Mouse (Mus musculus): ENCODE results near the gene Neto2. TPM values are rescaled to one million over a fixed set of nuclear protein-coding genes. Genes with fewer than 3 reads are reported as not detected.

The Neto2 gene
- polyA plus RNA-seq, 1 experiment from 2014 or later: 4.6 TPM

DNA sequence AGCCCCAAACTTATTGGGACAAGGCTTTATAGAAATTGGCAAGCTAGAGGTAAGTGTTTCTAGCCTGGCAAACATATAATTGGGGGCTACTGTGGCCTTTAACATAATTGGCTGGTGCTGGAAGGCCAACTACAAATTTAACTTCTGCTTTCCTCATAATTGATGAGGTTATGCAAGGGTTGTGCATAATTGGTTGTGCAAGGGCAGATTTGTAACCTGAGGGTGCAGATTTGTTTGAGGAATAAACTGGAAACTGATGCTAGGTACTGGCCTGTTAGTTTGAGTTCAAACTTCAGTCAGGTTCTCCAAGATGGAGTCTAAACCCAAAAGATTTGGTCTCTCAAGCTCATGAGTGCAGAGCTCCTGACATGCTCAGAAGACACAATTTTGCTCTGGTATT lies 92.9 kb downstream of the Neto2 start:
- H3K36me3 ChIP-seq (ENCODE audit: control insufficient read depth, insufficient read depth, low read length): no peaks in the 10 kb centered on the region
- no peak for ATAC-seq (replicated peaks; ENCODE audit: low FRiP score)
- DNase-seq (ENCODE audit: low spot score): no peak
- no peak overlapping the region for H3K27ac ChIP-seq (ENCODE audit: low read depth, low read length)
- no peak overlapping the region for H3K9ac ChIP-seq (ENCODE audit: low read depth, low read length)
- no peak overlapping the region for H3K4me2 ChIP-seq
- no peaks in the 10 kb centered on the region for H3K27me3 ChIP-seq (replicated peaks; ENCODE audit: control insufficient read depth, insufficient read depth, low read length)
- H3K9me3 ChIP-seq (ENCODE audit: control insufficient read depth, low read length): no peaks in the 10 kb centered on the region
- no peaks in the 10 kb centered on the region for H3K4me1 ChIP-seq (replicated peaks; ENCODE audit: control insufficient read depth, insufficient read depth, low read length)
- H3K4me3 ChIP-seq (ENCODE audit: low read depth, low read length): no peak overlapping the region

DNA sequence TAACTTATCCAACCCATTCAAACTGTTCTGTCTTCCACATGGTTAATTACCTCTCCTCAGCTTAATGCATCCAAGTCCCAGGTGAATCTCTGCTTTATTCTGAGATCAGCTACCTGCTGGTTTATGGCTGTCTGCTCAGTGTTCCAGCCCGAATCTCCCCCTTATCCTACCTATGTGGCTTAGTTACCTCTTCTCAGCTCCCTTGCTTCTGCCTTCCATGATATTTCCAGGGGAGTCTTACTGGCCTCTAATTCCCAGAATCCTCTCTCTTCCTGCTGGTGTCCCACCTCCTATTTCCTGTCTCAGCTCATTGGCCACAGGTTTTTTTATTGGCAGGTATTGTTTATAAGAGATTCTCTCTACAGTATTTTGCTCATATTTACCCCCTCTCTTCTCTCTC lies 93.8 kb downstream of the Neto2 start:
- H3K4me1 ChIP-seq (replicated peaks; ENCODE audit: control insufficient read depth, insufficient read depth, low read length): no peaks in the 10 kb centered on the region
- 84% methylated on average over 1 of the region's 1 CpGs for WGBS
- H3K27ac ChIP-seq (ENCODE audit: low read depth, low read length): no peak overlapping the region
- H3K4me2 ChIP-seq: no peak overlapping the region
- ATAC-seq (replicated peaks; ENCODE audit: low FRiP score) (no peak), DNase-seq (ENCODE audit: low spot score) (no peak)
- H3K4me3 ChIP-seq (ENCODE audit: low read depth, low read length): no peak overlapping the region
- no peak overlapping the region for H3K9ac ChIP-seq (ENCODE audit: low read depth, low read length)
- no peaks in the 10 kb centered on the region for H3K27me3 ChIP-seq (replicated peaks; ENCODE audit: control insufficient read depth, insufficient read depth, low read length)
- no peaks in the 10 kb centered on the region for H3K9me3 ChIP-seq (ENCODE audit: control insufficient read depth, low read length)
- no peaks in the 10 kb centered on the region for H3K36me3 ChIP-seq (ENCODE audit: control insufficient read depth, insufficient read depth, low read length)

DNA sequence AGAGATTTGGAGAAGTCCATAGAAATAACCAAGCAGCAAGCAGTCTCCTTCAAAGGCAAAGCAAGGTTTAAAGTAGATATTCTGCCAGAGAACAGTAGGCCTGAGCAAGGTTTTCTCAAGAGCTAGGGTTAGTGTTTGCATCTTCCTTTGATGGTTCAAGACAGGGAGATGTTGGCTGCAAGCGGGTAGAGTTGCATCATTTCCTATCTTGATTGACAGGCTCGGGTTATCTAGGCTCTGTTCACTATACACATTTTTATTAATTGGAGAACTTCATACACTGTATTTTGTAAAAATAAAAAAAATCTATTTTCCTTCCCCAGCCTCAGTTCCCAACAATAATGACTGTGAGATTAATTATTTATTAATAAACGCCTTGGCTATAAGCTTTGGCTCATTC lies 94.2 kb downstream of the Neto2 start:
- Histone ChIP-seq H3K4me3 (ENCODE audit: low read depth, low read length) (no peak overlapping the region), H3K27ac (ENCODE audit: low read depth, low read length) (no peak overlapping the region), H3K9ac (ENCODE audit: low read depth, low read length) (no peak overlapping the region), H3K9me3 (ENCODE audit: control insufficient read depth, low read length) (no peaks in the 10 kb centered on the region), H3K27me3 (replicated peaks; ENCODE audit: control insufficient read depth, insufficient read depth, low read length) (no peaks in the 10 kb centered on the region), H3K4me1 (replicated peaks; ENCODE audit: control insufficient read depth, insufficient read depth, low read length) (no peaks in the 10 kb centered on the region), H3K36me3 (ENCODE audit: control insufficient read depth, insufficient read depth, low read length) (no peaks in the 10 kb centered on the region), H3K4me2 (no peak overlapping the region)
- no peak for DNase-seq (ENCODE audit: low spot score)
- 67% methylated on average over 3 of the region's 3 CpGs for WGBS
- ATAC-seq (replicated peaks; ENCODE audit: low FRiP score): no peak

- no peak overlapping the region for H3K9ac ChIP-seq (ENCODE audit: low read depth, low read length)
- no peaks in the 10 kb centered on the region for H3K36me3 ChIP-seq (ENCODE audit: control insufficient read depth, insufficient read depth, low read length)
- WGBS: 62% methylated on average over 4 of the region's 4 CpGs
- H3K4me3 ChIP-seq (ENCODE audit: low read depth, low read length): no peak overlapping the region
- ATAC-seq (replicated peaks; ENCODE audit: low FRiP score) (no peak), DNase-seq (ENCODE audit: low spot score) (no peak)
- no peaks in the 10 kb centered on the region for H3K9me3 ChIP-seq (ENCODE audit: control insufficient read depth, low read length)
- no peaks in the 10 kb centered on the region for H3K27me3 ChIP-seq (replicated peaks; ENCODE audit: control insufficient read depth, insufficient read depth, low read length)
- H3K27ac ChIP-seq (ENCODE audit: low read depth, low read length): no peak overlapping the region
- no peaks in the 10 kb centered on the region for H3K4me1 ChIP-seq (replicated peaks; ENCODE audit: control insufficient read depth, insufficient read depth, low read length)
- H3K4me2 ChIP-seq: no peak overlapping the region
These were observed 96.5 kb downstream of the Neto2 start for GRCm38 (mm10) chr8:85604201-85604600.

- H3K9ac ChIP-seq (ENCODE audit: low read depth, low read length): no peak overlapping the region
- H3K27me3 ChIP-seq (replicated peaks; ENCODE audit: control insufficient read depth, insufficient read depth, low read length): no peaks in the 10 kb centered on the region
- 33% methylated on average over 8 of the region's 8 CpGs for WGBS
- H3K36me3 ChIP-seq (ENCODE audit: control insufficient read depth, insufficient read depth, low read length): no peaks in the 10 kb centered on the region
- no peaks in the 10 kb centered on the region for H3K9me3 ChIP-seq (ENCODE audit: control insufficient read depth, low read length)
- H3K4me3 ChIP-seq (ENCODE audit: low read depth, low read length): no peak overlapping the region
- no peak overlapping the region for H3K4me2 ChIP-seq
- DNase-seq (ENCODE audit: low spot score): peak; percentile 36
- no peaks in the 10 kb centered on the region for H3K4me1 ChIP-seq (replicated peaks; ENCODE audit: control insufficient read depth, insufficient read depth, low read length)
- no peak overlapping the region for H3K27ac ChIP-seq (ENCODE audit: low read depth, low read length)
- ATAC-seq (replicated peaks; ENCODE audit: low FRiP score): no peak
These were observed 97.4 kb downstream of the Neto2 start for GRCm38 (mm10) chr8:85603203-85603895.

- no peak for ATAC-seq (replicated peaks; ENCODE audit: low FRiP score)
These were observed 98.0 kb downstream of the Neto2 start for GRCm38 (mm10) chr8:85602737-85603136.

DNA sequence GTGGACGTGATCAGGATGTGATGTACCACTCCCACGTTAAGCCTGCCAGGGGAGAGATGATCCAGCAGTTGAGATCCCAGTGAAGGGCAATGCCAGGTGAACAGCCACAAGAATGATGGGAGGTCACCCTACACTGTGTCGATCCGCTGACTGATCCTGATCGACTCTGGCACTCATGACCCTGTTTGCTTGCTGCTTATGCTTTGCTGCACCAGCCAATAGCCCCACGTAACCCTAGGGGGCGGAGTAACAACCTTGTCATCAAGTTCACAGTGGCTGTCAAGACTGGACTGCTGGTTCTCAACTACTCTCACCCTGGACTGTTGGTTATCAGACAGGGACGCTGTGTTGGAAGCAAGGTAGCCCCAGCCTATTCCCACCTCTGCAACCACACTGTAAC lies 99.0 kb downstream of the Neto2 start:
- no peak overlapping the region for H3K4me2 ChIP-seq
- H3K4me1 ChIP-seq (replicated peaks; ENCODE audit: control insufficient read depth, insufficient read depth, low read length): no peaks in the 10 kb centered on the region
- DNase-seq (ENCODE audit: low spot score) (no peak), ATAC-seq (replicated peaks; ENCODE audit: low FRiP score) (no peak)
- H3K4me3 ChIP-seq (ENCODE audit: low read depth, low read length): no peak overlapping the region
- no peaks in the 10 kb centered on the region for H3K27me3 ChIP-seq (replicated peaks; ENCODE audit: control insufficient read depth, insufficient read depth, low read length)
- no peak overlapping the region for H3K9ac ChIP-seq (ENCODE audit: low read depth, low read length)
- no peaks in the 10 kb centered on the region for H3K9me3 ChIP-seq (ENCODE audit: control insufficient read depth, low read length)
- 73% methylated on average over 8 of the region's 8 CpGs for WGBS
- no peaks in the 10 kb centered on the region for H3K36me3 ChIP-seq (ENCODE audit: control insufficient read depth, insufficient read depth, low read length)
- no peak overlapping the region for H3K27ac ChIP-seq (ENCODE audit: low read depth, low read length)

More at GRCm38 (mm10) chr8:85602737-85603136, 98.0 kb downstream of the Neto2 start:
- no peak overlapping the region for H3K4me3 ChIP-seq (ENCODE audit: low read depth, low read length)
- no peaks in the 10 kb centered on the region for H3K27me3 ChIP-seq (replicated peaks; ENCODE audit: control insufficient read depth, insufficient read depth, low read length)
- WGBS: 66% methylated on average over 4 of the region's 4 CpGs
- H3K4me2 ChIP-seq: no peak overlapping the region
- H3K9ac ChIP-seq (ENCODE audit: low read depth, low read length): no peak overlapping the region
- no peak for DNase-seq (ENCODE audit: low spot score)
- no peaks in the 10 kb centered on the region for H3K36me3 ChIP-seq (ENCODE audit: control insufficient read depth, insufficient read depth, low read length)
- no peaks in the 10 kb centered on the region for H3K4me1 ChIP-seq (replicated peaks; ENCODE audit: control insufficient read depth, insufficient read depth, low read length)
- H3K9me3 ChIP-seq (ENCODE audit: control insufficient read depth, low read length): no peaks in the 10 kb centered on the region
- H3K27ac ChIP-seq (ENCODE audit: low read depth, low read length): no peak overlapping the region

DNA sequence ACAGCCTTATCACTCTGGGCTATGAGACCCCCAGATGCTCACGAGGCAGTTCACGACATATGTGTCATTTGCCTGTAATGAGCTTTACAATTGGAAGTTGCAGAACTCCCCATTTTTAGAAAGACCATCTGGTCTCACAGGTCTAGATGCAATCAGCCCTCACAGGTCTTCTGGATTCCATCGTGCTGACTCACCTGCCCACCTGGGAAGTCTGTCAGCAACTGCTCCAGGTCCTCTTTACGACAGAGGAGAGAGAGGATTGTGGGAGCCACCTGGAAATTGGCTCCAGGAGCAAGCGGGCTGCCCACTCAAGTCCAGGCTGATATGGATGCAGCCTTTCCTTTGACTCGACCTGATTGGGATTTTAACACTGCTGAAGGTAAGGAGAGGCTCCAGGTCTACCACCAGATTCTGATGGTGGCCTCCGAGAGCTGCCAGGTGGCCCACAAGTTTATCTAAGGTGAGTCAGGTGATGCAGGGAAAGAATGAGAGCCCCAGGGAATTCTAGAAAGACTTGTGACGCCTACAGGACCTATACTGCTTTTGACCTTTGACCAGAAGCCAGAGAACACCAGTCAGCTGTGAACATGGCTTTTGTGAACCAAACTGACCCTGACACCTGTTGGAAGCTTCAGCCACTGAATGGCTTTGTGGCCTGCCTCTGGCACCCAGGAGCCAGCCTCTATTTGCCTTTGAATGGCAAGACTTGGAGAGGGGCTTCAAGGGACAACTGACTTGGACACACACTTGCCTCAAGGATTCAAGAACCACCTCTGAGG lies 103.1 kb downstream of the Neto2 start:
- DNase-seq (ENCODE audit: low spot score) (no peak), ATAC-seq (replicated peaks; ENCODE audit: low FRiP score) (no peak)
- H3K27ac ChIP-seq (ENCODE audit: low read depth, low read length): no peak overlapping the region
- H3K4me1 ChIP-seq (replicated peaks; ENCODE audit: control insufficient read depth, insufficient read depth, low read length): no peaks in the 10 kb centered on the region
- no peak overlapping the region for H3K4me2 ChIP-seq
- no peak overlapping the region for H3K9ac ChIP-seq (ENCODE audit: low read depth, low read length)
- H3K27me3 ChIP-seq (replicated peaks; ENCODE audit: control insufficient read depth, insufficient read depth, low read length): no peaks in the 10 kb centered on the region
- WGBS: 60% methylated on average over 8 of the region's 8 CpGs
- H3K9me3 ChIP-seq (ENCODE audit: control insufficient read depth, low read length): no peaks in the 10 kb centered on the region
- H3K36me3 ChIP-seq (ENCODE audit: control insufficient read depth, insufficient read depth, low read length): no peaks in the 10 kb centered on the region
- H3K4me3 ChIP-seq (ENCODE audit: low read depth, low read length): no peak overlapping the region

DNA sequence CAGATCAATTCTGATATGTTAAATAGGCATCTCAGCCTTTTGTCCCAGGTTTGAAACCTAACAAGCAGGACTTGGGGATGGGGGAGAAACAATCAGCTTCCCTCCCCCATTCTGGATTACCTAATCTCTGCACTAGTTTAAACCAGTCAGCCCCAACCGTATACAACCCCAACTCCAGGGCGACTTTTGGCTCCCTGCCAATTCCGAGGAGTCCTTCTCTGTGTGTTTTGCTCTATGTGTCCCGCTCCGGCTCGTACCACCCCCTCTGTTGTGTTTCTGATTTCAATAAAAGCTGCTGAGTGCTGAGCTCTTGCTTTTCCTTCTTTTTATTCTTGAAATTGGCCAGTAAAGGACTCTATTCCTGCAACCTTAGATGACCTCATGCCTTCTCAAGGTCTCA lies 105.3 kb downstream of the Neto2 start:
- WGBS: 57% methylated on average over 6 of the region's 6 CpGs
- Histone ChIP-seq H3K9me3 (ENCODE audit: control insufficient read depth, low read length) (no peaks in the 10 kb centered on the region), H3K4me2 (no peak overlapping the region), H3K27ac (ENCODE audit: low read depth, low read length) (no peak overlapping the region), H3K4me3 (ENCODE audit: low read depth, low read length) (no peak overlapping the region), H3K9ac (ENCODE audit: low read depth, low read length) (no peak overlapping the region), H3K4me1 (replicated peaks; ENCODE audit: control insufficient read depth, insufficient read depth, low read length) (no peaks in the 10 kb centered on the region), H3K27me3 (replicated peaks; ENCODE audit: control insufficient read depth, insufficient read depth, low read length) (no peaks in the 10 kb centered on the region), H3K36me3 (ENCODE audit: control insufficient read depth, insufficient read depth, low read length) (no peaks in the 10 kb centered on the region)
- peak; percentile 67 for ATAC-seq (replicated peaks; ENCODE audit: low FRiP score)
- peak; percentile 45 for DNase-seq (ENCODE audit: low spot score)

All from liver, embryonic 11.5 days (tissue).